Mouse (Mus musculus) intestine, embryonic 16.5 days (tissue): ENCODE results near the gene Gcnt2. TPM values are rescaled to one million over a fixed set of nuclear protein-coding genes. Genes with fewer than 3 reads are reported as not detected.

Experiments used
- ATAC-seq: fragments of 200-750 bp; cut with Nextera tagmentation; 2 replicates; pipeline ENCODE4 v1.8.0; 2017; ENCODE audit warnings: moderate TSS enrichment, moderate library complexity
- H3K27ac ChIP-seq: fragments of 300-500 bp; sonication (generic); 2 replicates; pipeline ENCODE4 v1.5.1; 2014; ENCODE audit warnings: mild to moderate bottlenecking, low read length
- H3K27me3 ChIP-seq: fragments of 300-500 bp; sonication (generic); replicated peaks from 2 replicates; pipeline ENCODE4 v1.6.1; 2014; ENCODE audit warnings: low read length, control low read depth, mixed read lengths; ENCODE audit not compliant: control insufficient read depth, insufficient read depth
- H3K36me3 ChIP-seq: fragments of 300-500 bp; sonication (generic); 2 replicates; pipeline ENCODE4 v1.6.1; 2014; ENCODE audit warnings: low read length, control low read depth; ENCODE audit not compliant: control insufficient read depth, insufficient read depth
- H3K4me1 ChIP-seq: fragments of 300-500 bp; sonication (generic); 2 replicates; pipeline ENCODE4 v1.6.1; 2014; ENCODE audit warnings: low read length, control low read depth, mixed read lengths; ENCODE audit not compliant: control insufficient read depth, insufficient read depth
- H3K4me2 ChIP-seq: fragments of 300-500 bp; sonication (generic); 2 replicates; pipeline ENCODE4 v1.6.1; 2014; ENCODE audit warnings: low read depth, low read length, control low read depth
- H3K4me3 ChIP-seq: fragments of 300-500 bp; sonication (generic); 2 replicates; pipeline ENCODE4 v1.5.1; 2014; ENCODE audit warnings: mild to moderate bottlenecking, low read length
- H3K9ac ChIP-seq: fragments of 300-500 bp; sonication (generic); 2 replicates; pipeline ENCODE4 v1.6.1; 2014; ENCODE audit warnings: low read depth, low read length
- H3K9me3 ChIP-seq: fragments of 300-500 bp; sonication (generic); 2 replicates; pipeline ENCODE4 v1.6.1; 2016; ENCODE audit warnings: low read length, control low read depth; ENCODE audit not compliant: control insufficient read depth
- WGBS: fragments of 180-500 bp; shearing (Covaris S2); extraction: QIAGEN DNeasy Blood & Tissue Kit; methylation state at CpG from one replicate; pipeline ENCODE4 v1.1.7; 2014; 5-methylcytosine and 5-hydroxymethylcytosine counted together
- polyA plus RNA-seq: library from polyadenylated mRNA; unstranded; fragments of >200 nt; fragmentation: Nextera tagmentation; extraction: Ambion mirVana; gene quantifications from 2 replicates; pipeline ENCODE4 v1.2.1, GENCODE M21; 2015

Gcnt2 gene
- polyA plus RNA-seq, 1 experiment from 2014 or later: 14.5 TPM

DNA sequence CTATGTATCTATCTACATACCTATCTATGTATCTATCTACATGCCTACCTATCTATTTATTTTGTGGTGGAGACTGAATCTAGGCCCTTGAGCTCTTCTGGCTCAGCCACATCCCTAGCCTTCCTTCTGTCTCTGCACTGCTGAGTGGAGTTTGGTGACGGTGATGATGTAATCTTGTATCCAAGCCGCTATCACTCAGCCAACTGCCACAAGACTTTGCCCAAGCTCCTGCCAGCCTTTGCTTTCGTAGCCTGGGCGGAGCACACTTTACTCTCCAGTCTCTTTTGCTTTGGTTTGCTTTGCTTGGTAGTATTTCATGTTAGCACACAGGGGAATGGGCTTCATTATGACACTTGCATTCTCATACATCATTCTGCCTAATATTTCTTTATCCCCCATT is 11.7 kb upstream of the Gcnt2 start:
- ATAC-seq: peak; percentile 41
- H3K4me3 ChIP-seq: no peak overlapping the region
- H3K9ac ChIP-seq: no peak overlapping the region
- H3K9me3 ChIP-seq: no peaks in the 10 kb centered on the region
- no peaks in the 10 kb centered on the region for H3K4me1 ChIP-seq
- H3K4me2 ChIP-seq: no peak overlapping the region; the same call in 1 of the 2 replicates
- H3K27me3 ChIP-seq: no peaks in the 10 kb centered on the region
- 59% methylated on average over 4 of the region's 4 CpGs for WGBS
- no peak overlapping the region for H3K27ac ChIP-seq
- no peaks in the 10 kb centered on the region for H3K36me3 ChIP-seq

DNA sequence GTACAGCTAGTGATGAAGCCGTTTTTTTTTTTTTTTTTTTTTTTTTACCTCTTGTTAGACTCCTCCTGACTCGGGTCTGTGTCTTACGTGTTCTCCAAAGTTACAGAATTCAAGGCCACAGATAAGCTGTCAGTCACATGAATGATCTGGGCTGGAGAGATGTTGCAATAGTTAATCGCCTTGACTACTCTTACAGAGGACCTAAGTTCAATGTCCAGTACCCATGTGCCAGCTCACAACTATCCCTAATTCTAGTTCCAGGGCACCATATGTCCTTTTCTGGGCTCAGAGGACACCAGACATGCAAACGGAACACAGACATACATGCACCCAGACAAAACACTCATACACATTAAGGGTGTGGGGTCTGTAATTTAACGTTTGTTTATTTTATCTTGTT is 8.9 kb upstream of the Gcnt2 start:
- no peaks in the 10 kb centered on the region for H3K36me3 ChIP-seq
- H3K4me2 ChIP-seq: no peak overlapping the region
- H3K9ac ChIP-seq: no peak overlapping the region
- peaks cover 10% of the 10 kb centered on the region for H3K4me1 ChIP-seq
- WGBS: 66% methylated on average over 6 of the region's 6 CpGs
- H3K4me3 ChIP-seq: no peak overlapping the region
- no peaks in the 10 kb centered on the region for H3K27me3 ChIP-seq
- ATAC-seq: peak; percentile 49
- H3K27ac ChIP-seq: peak overlapping the region; percentile 72
- H3K9me3 ChIP-seq: no peaks in the 10 kb centered on the region

DNA sequence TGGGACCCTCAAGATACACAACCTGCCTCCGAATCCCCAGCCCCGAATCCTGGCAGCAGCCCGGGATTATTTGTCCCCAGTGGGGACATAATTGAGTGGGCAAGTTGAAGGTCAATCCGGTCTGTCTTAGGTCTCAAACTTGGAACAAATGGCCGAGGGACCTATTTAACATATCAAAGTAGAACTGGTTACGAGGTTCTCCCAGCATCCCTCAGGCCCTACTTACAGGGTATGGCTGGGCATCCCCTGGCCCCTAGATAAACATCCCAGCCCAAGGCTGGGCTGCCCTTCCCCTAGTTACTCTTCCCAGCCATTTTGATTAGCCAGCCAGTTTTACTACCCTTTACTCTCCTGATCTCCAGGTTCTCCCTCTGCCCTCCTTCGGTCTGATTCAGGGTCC is 8.3 kb upstream of the Gcnt2 start:
- peak overlapping the region; percentile 72 for H3K27ac ChIP-seq
- H3K4me3 ChIP-seq: no peak overlapping the region
- no peaks in the 10 kb centered on the region for H3K36me3 ChIP-seq

DNA sequence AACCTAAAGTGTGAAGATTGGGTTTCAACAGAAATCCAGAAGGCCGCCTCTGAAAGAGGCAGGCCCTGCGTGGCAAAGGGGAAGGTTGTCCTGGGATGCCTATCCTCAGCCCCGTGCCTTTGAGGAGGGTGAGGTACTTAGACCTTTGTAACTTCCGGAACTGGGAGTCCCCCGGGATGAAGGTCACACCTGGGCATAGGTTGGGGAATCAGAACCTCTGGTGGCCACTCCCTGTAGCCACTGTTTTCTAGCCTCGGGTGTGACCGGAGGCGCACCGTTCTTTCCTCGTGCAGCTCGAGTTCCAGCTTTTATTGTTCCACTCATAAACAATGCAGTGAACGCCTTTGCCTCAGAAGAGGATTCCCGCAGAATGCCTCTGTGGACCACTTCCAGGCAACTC is 7.6 kb upstream of the Gcnt2 start:
- Histone ChIP-seq H3K4me2 (no peak overlapping the region), H3K9ac (no peak overlapping the region), H3K4me3 (no peak overlapping the region), H3K36me3 (no peaks in the 10 kb centered on the region), H3K4me1 (peaks cover 10% of the 10 kb centered on the region), H3K9me3 (no peaks in the 10 kb centered on the region), H3K27me3 (no peaks in the 10 kb centered on the region), H3K27ac (peak overlapping the region; percentile 35)
- peak; percentile 86 for ATAC-seq
- 50% methylated on average over 13 of the region's 13 CpGs for WGBS

More for the DNA sequence above, 8.3 kb upstream of the Gcnt2 start:
- ATAC-seq: no peak
- H3K4me2 ChIP-seq: no peak overlapping the region
- no peaks in the 10 kb centered on the region for H3K27me3 ChIP-seq
- no peaks in the 10 kb centered on the region for H3K9me3 ChIP-seq
- peaks cover 10% of the 10 kb centered on the region for H3K4me1 ChIP-seq
- WGBS: 80% methylated on average over 7 of the region's 7 CpGs
- H3K9ac ChIP-seq: no peak overlapping the region

DNA sequence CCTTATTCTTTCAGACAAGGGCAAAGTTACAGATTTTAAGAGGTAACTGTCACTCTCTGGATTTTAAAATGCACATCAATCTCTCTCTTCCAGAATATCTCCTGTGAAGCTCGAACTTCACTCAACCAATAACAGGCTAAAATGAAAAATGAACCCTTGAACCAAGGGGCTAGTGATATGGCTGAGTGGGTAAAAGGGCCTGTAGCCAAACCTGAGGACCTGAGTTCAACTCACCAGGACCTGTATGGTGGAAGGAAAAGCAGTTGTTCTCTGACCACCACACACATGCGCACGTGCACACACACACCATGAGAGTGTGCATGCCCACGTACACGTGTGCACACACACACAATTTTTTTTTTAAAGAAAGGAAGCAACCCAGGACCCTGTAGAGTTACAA is 6.8 kb upstream of the Gcnt2 start:
- Histone ChIP-seq H3K4me3 (no peak overlapping the region), H3K9ac (no peak overlapping the region), H3K4me1 (peaks cover 10% of the 10 kb centered on the region), H3K36me3 (no peaks in the 10 kb centered on the region), H3K9me3 (no peaks in the 10 kb centered on the region), H3K4me2 (no peak overlapping the region), H3K27ac (no peak overlapping the region), H3K27me3 (no peaks in the 10 kb centered on the region)
- 90% methylated on average over 5 of the region's 5 CpGs for WGBS
- no peak for ATAC-seq

DNA sequence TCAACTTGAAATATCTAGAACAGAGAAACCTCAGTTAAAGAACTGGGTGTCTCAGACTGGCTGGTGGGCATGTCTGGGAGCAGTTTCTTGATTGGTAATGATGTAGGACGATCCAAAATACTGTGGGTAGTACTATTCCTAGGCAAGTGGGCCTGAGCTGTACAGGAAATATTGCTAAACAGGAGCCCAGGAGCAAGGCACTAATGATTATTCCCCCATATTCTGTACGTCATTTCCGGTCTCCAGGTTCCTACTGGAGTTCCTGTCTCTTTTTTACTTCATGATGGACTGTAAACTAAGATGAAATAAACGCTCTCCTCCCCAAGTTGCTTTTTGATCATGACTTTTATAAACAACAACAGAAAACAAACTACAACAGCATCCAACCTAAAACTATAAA is 5.7 kb upstream of the Gcnt2 start:
- Histone ChIP-seq H3K4me1 (peaks cover 10% of the 10 kb centered on the region), H3K36me3 (no peaks in the 10 kb centered on the region), H3K4me3 (peak overlapping the region; percentile 51; the same call in 1 of the 2 replicates), H3K9ac (peak overlapping the region; percentile 69; the same call in 1 of the 2 replicates), H3K27me3 (no peaks in the 10 kb centered on the region), H3K27ac (no peak overlapping the region), H3K9me3 (no peaks in the 10 kb centered on the region), H3K4me2 (peak overlapping the region; percentile 70)
- no peak for ATAC-seq
- WGBS: 86% methylated on average over 4 of the region's 4 CpGs

DNA sequence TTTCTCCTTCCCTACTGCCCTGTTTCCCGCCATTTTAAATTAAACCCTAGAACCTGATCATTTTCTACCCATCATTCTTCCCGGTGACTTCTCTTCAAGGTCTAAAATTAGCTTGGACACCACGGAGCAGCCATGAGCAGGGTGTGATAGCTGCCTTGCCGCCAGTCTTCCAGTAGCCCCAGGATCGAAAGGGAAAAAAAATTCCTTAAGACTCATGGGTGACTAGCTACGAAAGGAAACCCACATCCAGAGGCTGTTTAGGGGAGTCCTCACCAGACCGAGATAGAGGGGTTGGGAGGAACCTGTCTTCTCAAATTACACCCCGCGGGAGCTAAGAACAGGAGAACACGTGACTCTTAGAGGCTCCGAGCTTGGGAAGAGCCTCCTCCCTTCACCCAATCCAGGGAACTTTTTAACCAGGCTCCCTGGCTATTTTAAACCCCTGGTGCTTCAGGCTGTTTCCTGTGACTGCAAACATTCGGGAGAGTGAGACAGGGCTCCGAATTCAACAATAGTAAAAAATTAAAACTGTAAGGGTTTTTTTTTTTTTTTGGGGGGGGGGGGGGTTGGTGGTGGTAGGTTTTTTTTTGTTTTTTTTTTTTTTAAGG is 5.0 kb upstream of the Gcnt2 start:
- H3K4me3 ChIP-seq: peak overlapping the region; percentile 51
- no peaks in the 10 kb centered on the region for H3K9me3 ChIP-seq
- H3K27me3 ChIP-seq: no peaks in the 10 kb centered on the region
- H3K36me3 ChIP-seq: no peaks in the 10 kb centered on the region
- H3K27ac ChIP-seq: peak overlapping the region; percentile 69
- ATAC-seq: peak; percentile 57
- H3K4me2 ChIP-seq: peak overlapping the region; percentile 70
- H3K4me1 ChIP-seq: peaks cover 15% of the 10 kb centered on the region
- peak overlapping the region; percentile 69 for H3K9ac ChIP-seq
- 1% methylated on average over 13 of the region's 13 CpGs for WGBS

DNA sequence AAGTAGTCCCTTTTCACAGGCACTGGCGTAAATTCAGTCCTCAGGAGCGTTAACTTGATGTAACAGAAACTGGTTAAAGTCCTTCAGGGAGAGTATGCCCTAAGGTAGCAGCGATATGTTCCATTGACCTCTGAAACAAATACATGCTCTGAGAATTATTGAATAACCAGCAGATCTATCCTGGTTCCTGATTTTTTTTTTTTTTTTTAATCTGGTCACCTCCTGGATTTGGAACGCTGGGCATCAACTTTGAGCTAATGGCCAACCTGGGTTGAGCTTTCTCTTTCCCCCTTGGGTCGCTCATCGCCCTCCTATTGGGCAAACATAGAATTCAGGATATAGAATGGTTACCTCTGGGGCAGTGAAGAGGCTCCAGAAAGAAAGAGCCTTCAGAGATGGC is 4.3 kb upstream of the Gcnt2 start:
- no peak overlapping the region; the same call in 1 of the 2 replicates for H3K27ac ChIP-seq

DNA sequence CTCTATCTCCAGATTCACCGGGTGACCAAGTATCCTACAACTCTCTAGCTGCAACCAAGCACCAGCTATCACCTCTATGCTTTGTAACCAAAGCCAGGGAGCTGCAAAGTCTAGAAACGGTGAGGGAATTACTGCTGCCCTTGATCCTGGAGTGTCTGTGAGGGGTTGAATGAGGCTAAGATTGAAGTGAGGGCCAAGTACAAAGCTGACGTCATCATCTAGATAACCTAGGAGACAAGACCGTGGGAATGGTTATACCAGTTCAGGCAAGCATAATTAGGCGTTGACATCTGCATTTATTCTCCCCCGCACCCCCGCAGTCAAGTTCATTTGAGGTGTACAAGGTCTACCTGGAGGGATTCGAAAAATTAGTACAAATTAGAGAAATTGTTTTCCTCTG is 2.8 kb upstream of the Gcnt2 start:
- ATAC-seq: no peak
- peaks cover 15% of the 10 kb centered on the region for H3K4me1 ChIP-seq
- H3K36me3 ChIP-seq: no peaks in the 10 kb centered on the region
- H3K27me3 ChIP-seq: no peaks in the 10 kb centered on the region
- 85% methylated on average over 8 of the region's 8 CpGs for WGBS
- no peaks in the 10 kb centered on the region for H3K9me3 ChIP-seq
- H3K4me3 ChIP-seq: no peak overlapping the region
- no peak overlapping the region for H3K27ac ChIP-seq
- no peak overlapping the region for H3K4me2 ChIP-seq
- H3K9ac ChIP-seq: no peak overlapping the region

More for the DNA sequence above, 4.3 kb upstream of the Gcnt2 start:
- Histone ChIP-seq H3K36me3 (no peaks in the 10 kb centered on the region), H3K4me2 (peak overlapping the region; percentile 70), H3K9ac (no peak overlapping the region), H3K27me3 (no peaks in the 10 kb centered on the region), H3K4me3 (no peak overlapping the region), H3K4me1 (peaks cover 15% of the 10 kb centered on the region), H3K9me3 (no peaks in the 10 kb centered on the region)
- WGBS: 65% methylated on average over 6 of the region's 6 CpGs
- no peak for ATAC-seq

DNA sequence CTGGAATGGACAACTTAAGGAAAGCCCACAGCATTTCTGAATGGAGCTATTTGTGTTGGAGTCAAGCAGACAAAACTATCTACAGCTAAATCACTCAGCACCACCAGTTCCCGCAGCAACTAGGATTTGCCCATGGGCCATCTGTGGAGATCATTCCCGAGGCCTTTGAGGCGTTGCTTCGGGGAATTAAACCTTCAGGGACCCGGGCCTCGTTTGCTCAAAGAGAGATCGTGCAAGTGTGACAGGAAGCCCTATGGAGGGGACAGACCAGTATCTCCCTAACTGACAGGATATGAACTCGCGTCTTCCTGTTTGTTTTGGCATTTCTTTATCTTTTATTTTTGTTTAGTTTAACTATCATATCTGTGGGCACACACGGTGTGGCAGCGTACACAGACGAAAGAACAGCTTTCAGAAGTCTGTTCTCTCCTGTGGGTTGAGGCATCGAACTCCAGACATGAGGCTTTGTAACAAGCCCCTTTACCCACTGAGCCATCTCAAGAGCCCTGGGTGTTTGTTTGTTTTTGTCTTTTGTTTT is 2.2 kb upstream of the Gcnt2 start:
- H3K9me3 ChIP-seq: no peaks in the 10 kb centered on the region
- peaks cover 17% of the 10 kb centered on the region for H3K4me1 ChIP-seq
- 68% methylated on average over 13 of the region's 13 CpGs for WGBS
- no peaks in the 10 kb centered on the region for H3K27me3 ChIP-seq
- ATAC-seq: no peak
- H3K4me2 ChIP-seq: no peak overlapping the region
- H3K36me3 ChIP-seq: no peaks in the 10 kb centered on the region
- H3K4me3 ChIP-seq: no peak overlapping the region
- H3K9ac ChIP-seq: no peak overlapping the region
- H3K27ac ChIP-seq: no peak overlapping the region
